Mouse (Mus musculus) neural tube, embryonic 10.5 days (tissue): ENCODE measurements around the gene Olfr91.

Experiments
- DNase-seq: peaks from one replicate; pipeline ENCODE4 v3.0.0-alpha.2; 2017; ENCODE audit warnings: low spot score; ENCODE audit errors: extremely low spot score

Gene Olfr91

DNA sequence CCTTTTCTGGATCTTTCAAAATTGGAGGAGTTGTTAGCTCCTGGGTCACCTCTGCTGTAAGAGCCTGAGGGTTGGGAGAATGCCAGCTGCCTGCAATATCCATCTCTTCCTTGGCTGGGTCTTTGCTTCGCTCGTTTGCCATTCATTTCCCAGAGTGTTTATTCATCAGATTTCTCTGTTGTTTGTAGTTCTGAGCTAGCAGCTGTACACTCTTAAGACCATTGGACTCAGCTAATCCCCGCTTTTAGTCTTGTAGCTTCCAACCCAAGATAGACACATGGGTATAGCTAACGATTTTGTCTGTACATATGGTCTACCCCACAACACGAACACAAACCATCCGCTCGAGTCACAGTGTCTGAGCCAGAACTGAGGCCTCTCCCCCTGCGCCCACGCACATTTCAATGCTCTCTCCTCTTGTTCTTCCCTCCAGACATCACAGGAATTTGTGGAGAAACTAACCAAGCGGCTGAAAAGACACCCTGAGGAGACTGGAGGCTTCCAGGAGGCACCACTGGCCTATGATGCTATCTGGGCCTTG lies 35.9 kb downstream of the Olfr91 start:
- DNase-seq: no peak

DNA sequence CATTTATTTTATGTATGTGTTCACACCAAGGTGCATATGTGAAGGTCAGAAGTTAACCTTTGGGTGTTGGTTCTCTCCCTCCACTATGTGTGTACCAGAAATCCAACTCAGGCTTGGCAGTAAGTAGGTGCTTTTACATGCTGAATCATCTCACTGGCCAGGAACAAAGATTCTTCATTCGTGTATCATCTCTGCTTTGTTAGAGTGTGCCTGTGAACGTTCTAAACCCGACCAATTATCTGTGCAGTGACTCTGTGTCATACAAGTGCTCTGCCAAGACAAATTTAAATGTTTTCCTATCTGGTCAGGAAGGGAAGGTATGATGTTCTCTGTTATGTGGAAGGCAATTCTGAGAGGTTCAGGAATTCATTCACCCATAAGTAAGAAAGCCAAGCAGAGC lies 36.6 kb downstream of the Olfr91 start:
- DNase-seq: no peak

DNA sequence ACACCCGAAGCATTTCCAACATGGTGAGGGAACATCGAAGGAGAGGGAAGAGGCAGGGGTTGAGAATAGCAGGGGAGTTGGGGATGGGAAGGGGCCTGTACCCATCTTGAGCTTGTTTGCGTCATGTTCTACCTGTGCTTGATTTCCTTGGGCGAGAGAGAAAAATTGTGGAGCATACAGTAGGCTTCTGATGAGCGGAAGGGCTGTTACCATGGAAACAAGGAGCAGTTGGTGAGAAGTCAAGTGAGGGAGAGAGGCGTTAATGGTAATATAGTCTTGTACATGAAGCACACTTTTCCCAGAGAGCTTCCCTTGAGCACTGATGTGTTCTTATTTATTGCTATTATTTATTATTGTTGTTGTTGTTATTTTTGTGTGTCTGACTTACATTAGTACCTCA lies 41.1 kb downstream of the Olfr91 start:
- no peak for DNase-seq

DNA sequence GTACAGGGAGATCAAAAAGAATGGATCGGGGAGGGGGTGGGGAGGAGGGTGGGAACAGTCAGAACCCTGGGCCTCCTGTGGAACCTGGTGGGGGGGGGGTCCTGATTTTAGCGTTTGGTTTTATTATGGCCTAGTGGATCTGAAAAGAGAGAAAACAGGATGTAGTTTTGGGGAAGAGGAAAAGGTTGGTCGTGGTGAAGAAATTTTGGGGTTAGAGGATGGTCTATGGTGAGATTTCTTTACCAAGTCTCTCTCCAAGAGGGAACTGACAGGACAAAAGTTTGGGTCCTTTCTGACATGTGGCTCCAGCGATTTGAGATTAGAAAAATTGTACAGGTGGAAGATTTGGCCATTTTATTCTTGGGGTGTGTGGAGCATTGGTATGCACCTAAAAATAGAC lies 46.3 kb downstream of the Olfr91 start:
- DNase-seq: no peak

DNA sequence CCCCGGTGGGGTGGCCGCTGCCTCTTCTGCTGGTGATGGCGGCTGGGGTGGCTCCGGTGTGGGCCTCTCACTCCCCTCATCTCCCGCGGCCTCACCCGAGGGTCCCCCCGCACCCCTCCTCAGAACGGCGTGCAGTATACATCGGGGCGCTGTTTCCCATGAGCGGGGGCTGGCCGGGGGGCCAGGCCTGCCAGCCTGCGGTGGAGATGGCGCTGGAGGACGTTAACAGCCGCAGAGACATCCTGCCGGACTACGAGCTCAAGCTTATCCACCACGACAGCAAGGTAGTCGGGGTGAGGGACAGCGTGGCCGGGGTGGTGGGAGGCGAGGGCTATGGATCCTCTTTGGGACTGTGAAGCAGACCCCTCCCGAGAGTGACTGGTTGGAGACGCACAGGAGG lies 47.2 kb downstream of the Olfr91 start:
- DNase-seq: peak; percentile 47

DNA sequence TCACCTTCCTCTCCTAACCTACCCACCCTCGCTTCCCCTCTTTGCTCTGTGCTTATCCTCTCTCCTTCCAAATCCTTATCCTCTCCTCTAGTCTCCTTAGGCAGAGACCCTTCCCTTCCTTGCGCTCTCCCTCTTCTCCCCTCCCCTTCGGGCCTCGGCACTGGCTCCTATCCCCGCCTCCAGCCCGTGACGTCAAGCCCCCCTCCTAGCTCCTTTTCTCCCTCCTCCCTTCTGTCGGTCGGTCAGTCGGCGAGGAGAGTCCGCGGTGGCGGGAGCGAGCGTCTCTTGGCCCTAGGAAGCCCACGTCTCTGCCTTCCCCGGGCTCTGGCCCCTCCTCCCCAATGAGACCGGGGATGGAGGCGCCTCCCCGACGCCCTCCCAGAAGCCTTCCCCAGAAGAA lies 47.7 kb downstream of the Olfr91 start:
- DNase-seq: peak; percentile 86

DNA sequence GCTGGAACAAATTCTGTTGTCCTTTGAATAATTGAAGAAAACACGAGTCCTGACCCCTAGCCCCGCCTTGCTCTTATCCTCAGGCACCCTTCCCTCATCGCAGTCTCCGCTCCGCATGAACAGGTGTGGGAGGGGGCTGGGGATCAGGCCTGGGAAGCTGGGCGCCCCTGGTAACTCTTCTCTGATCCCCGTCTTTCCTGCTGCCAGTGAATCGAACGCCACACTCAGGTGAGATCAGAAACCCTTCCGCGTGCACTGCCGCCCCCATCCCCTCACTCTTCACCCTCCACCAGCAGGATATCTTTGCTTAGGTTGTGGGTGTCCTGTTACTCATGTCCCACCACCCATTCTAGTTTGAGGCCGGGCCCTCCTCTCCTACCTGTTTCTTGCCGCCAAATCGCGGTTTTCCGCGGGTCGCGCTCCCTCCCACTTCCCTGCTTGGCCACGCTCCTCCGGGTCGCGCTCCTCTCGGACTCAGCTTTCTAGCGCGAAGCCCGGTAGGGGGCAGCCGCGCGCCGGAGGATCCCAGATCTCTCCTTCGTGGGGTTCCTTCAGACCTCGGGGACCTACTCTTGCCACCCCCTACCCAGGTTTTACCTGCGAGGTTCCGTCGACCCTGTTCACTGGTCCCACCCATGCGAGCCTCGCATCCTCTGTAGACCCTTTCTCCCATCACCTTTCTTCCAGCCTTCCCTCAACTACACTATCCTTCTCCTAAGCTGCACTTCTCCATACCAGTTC lies 48.3 kb downstream of the Olfr91 start:
- peak; percentile 73 for DNase-seq

DNA sequence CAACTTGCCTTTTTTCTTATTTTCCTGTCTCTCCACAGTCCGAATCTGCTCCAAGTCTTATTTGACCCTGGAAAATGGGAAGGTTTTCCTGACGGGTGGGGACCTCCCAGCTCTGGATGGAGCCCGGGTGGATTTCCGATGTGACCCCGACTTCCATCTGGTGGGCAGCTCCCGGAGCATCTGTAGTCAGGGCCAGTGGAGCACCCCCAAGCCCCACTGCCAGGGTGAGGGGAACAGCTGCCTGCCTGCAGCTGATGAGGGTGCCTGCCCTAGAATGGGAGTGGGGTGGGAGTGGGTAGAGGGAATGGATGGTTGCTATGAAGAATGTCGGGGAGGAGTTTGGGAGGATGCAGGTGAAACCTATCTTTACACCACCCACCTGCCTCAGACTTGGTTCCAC lies 49.7 kb downstream of the Olfr91 start:
- no peak for DNase-seq

DNA sequence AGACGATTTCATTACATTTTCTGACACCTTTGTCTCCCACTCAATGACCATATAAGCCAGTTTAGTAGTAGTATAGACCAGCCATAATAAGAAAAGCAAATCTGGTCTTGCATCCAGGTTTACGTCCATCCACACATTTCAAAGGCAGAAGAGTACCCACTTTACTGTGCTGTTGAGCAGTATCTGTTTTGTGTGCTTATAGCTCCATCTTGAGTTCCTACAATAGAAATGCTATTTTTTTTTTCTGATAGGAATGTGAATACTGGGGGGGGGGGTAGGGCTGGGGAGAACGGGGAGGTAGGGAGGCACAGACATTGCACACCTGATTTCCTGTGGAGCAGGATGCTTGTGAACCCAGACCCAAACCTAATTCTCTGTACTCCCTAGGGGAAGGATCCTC lies 50.1 kb downstream of the Olfr91 start:
- no peak for DNase-seq

DNA sequence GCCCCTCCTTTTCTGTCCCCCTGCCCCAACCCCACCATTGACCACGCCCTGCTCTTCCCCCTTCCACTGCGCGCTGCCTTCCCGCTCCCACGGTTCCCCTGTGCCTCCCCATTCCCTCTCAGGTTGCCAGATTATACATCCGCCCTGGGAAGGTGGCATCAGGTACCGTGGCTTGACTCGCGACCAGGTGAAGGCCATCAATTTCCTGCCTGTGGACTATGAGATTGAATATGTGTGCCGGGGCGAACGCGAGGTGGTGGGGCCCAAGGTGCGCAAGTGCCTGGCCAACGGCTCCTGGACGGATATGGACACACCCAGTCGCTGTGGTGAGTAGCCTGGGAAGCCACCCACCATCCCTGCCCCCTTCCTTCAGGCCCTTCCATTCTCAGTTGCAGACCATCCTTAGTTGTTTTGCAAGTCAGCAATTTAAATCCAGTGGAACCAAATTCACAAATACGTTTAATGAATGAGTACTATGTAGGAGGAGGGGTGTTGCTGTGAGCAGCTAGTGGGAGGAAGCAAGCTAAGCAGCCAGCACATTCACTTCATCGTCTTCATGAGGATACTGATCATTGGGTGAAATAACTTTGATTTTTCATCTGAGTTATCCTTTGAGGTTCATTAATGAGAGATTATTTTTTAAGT lies 50.6 kb downstream of the Olfr91 start:
- DNase-seq: peak; percentile 22

DNA sequence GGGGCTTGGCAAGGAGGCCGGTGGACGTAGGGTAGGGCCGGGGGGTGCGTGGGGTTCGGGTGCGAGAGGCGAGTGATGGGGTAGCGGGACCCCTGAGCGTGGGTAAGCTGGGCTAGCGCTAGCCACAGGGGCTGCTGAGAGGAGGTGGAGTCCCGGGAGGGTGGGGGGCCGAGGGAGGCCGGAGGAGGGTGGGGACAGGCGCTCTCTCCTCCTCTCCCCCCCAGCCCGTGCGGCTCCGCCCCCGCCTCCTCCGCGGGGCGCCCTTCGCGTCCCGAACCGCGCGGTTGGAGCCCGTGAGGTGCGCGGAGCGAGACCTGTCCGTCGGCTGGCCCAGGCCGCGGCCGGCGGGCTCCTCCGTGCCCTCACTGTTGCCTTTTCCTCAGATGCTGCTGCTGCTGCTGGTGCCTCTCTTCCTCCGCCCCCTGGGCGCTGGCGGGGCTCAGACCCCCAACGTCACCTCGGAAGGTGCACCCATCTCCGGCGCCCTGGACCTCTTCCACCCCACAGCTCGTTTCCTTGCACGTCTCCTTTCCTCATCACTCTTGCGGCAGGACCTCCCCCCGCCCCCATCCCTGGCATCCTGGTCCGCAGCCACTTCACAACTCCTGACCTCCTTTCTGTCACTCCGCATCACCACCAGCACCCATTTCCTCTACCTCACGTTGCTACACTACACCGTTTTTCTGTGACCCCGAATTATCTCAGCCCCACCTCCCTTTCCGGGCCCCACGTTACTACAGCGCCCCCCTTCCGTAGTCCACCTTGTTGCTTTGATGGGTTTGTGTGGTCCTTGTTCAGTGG lies 51.6 kb downstream of the Olfr91 start:
- no peak for DNase-seq

DNA sequence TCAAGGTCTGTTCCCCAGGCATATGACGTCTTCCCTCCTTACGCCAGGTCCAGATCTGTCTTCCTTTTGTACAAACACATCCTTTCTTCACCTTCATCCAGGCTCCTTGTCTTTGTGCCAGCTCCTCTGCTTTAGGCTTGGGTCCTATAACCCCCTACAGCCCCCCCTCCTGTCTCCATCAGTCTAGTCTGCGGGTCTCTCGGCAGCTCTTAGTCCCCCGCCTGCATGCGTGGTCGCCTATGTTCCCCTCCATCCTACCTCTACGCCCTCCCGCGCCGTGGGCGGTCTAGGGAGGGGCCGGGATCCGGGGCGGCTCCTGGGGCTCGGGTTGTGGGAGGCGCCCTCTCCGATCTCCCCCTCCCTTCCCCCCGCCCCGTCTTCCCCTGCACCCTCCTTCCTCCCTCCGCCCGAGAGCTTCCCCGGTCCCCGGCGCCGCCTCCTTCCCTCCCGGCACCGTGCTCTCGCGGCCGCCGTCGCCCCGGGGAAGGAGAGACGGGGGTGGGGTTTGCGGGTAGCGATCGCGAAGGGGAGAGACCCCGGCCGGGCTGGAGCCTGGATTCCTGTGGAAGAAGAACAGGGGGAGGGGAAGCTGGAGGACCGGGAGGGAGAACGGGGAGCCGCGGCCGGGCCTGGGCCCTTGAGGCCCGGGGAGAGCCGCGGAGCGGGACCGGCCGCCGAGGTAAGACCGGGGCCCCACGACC lies 52.3 kb downstream of the Olfr91 start, which contains the start of gene Gabbr1:
Gene Gabbr1, plus strand, starts transcription at position 356 of the 701 bp plus-strand sequence.
- DNase-seq: peak; percentile 87

DNA sequence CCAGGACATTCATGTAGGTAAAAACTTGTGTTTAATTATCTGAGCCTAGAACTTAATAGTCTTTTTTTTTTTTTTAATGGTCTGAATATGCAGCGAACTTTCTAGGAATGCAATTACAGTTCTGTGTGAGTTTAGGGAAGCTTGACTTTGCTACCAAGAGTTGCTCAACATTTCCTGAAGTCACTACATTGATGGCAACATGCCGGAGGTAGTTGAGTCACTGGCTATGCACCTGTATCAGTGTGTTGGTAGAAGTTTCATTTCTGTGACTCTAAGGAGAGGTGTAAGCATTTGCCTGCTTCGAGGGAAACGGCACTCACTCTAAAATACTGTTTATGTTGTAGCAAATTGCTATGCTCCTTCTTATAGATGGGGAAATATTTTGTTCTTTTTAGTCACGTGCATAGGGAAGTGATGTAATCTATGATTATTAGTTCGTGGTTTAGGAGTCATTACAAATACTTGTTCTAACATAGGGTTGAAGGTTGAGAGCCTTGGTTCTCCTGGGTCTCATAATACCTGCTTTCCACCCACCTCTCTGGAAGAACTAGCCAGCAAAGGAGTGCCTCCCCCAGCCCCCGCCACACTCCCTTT lies 53.3 kb downstream of the Olfr91 start:
- no peak for DNase-seq
